Mouse (Mus musculus): ENCODE data around the gene Gm9999. TPM values are rescaled to one million over a fixed set of nuclear protein-coding genes. Genes with fewer than 3 reads are reported as not detected.

Gm9999 gene
- polyA plus RNA-seq, 1 experiment from 2014 or later = not detected

- Histone ChIP-seq H3K9me3 (no peaks in the 10 kb centered on the region), H3K36me3 (no peaks in the 10 kb centered on the region), H3K27me3 (no peaks in the 10 kb centered on the region), H3K4me3 (replicated peaks) (no peak overlapping the region), H3K27ac (no peak overlapping the region), H3K9ac (replicated peaks) (no peak overlapping the region), H3K4me2 (replicated peaks) (no peak overlapping the region), H3K4me1 (replicated peaks) (no peaks in the 10 kb centered on the region)
- no peak for ATAC-seq
- 82% methylated on average over 8 of the region's 8 CpGs for WGBS
These were observed 52.0 kb downstream of the Gm9999 start for GRCm38 (mm10) chr7:47035426-47035825.

Other genes starting within 250 kb of the Gm9999 start
- gene Saa1, start 240.6 kb upstream of the Gm9999 start, polyA plus RNA-seq (2015; fragmentation: Nextera tagmentation; extraction: Ambion mirVana) = not detected in 2 replicates
- gene Saa2, start 231.8 kb upstream of the Gm9999 start, polyA plus RNA-seq (2015; fragmentation: Nextera tagmentation; extraction: Ambion mirVana) = not detected in 2 replicates
- 15.8 and 15.9 TPM in 2 replicates for gene Hps5, start 187.5 kb upstream of the Gm9999 start, polyA plus RNA-seq (2015; fragmentation: Nextera tagmentation; extraction: Ambion mirVana)
- 44.6 and 48.4 TPM in 2 replicates for gene Gtf2h1, start 187.5 kb upstream of the Gm9999 start, polyA plus RNA-seq (2015; fragmentation: Nextera tagmentation; extraction: Ambion mirVana)
- 501 and 553 TPM in 2 replicates for gene Ldha, start 142.1 kb upstream of the Gm9999 start, polyA plus RNA-seq (2015; fragmentation: Nextera tagmentation; extraction: Ambion mirVana)
- gene Ldhc, start 122.4 kb upstream of the Gm9999 start, polyA plus RNA-seq (2015; fragmentation: Nextera tagmentation; extraction: Ambion mirVana) = 0.22 TPM in 1 of 2 replicates, not detected in the other
- gene Tsg101, start 63.6 kb upstream of the Gm9999 start, polyA plus RNA-seq (2015; fragmentation: Nextera tagmentation; extraction: Ambion mirVana) = 419 and 434 TPM in 2 replicates
- 7.4 and 7.5 TPM in 2 replicates for gene Uevld, start 25.1 kb upstream of the Gm9999 start, polyA plus RNA-seq (2015; fragmentation: Nextera tagmentation; extraction: Ambion mirVana)
- 9.5 and 9.6 TPM in 2 replicates for gene Spty2d1, start 24.8 kb downstream of the Gm9999 start, polyA plus RNA-seq (2015; fragmentation: Nextera tagmentation; extraction: Ambion mirVana)
- gene Tmem86a, start 67.0 kb downstream of the Gm9999 start, polyA plus RNA-seq (2015; fragmentation: Nextera tagmentation; extraction: Ambion mirVana) = 21.5 and 22.6 TPM in 2 replicates
- 98.6 and 102 TPM in 2 replicates for gene Ptpn5, start 150.1 kb downstream of the Gm9999 start, polyA plus RNA-seq (2015; fragmentation: Nextera tagmentation; extraction: Ambion mirVana)
- gene Mrgpra6, start 221.3 kb downstream of the Gm9999 start, polyA plus RNA-seq (2015; fragmentation: Nextera tagmentation; extraction: Ambion mirVana) = not detected in 2 replicates